Mouse (Mus musculus): ENCODE measurements around the gene Urm1. TPM values are rescaled to one million over a fixed set of nuclear protein-coding genes. Genes with fewer than 3 reads are reported as not detected.
"Not testable (repeated sequence)": the region's sequence is repeated elsewhere in the genome, so short reads cannot be mapped to it uniquely, and the experiment has no call there.

Gene Urm1
- 10 to 100 TPM; 31.8 to 32.4 TPM for total RNA-seq (2021)

GRCm38 (mm10) chr2:29820025-29820817, at the start of gene Urm1:
Gene Urm1 (plus strand): TSS chr2:29820075.
- intact Hi-C loops (cut with DNase I) = no loop called here
- DNase-seq (ENCODE audit: low spot score) = peak; percentile 49

GRCm38 (mm10) chr2:29770162-29770561, 49.7 kb upstream of the Urm1 start:
- intact Hi-C loops (cut with DNase I) = no loop called here

GRCm38 (mm10) chr2:29771611-29772461, 48.0 kb upstream of the Urm1 start:
- intact Hi-C loops (cut with DNase I) = no loop called here
- no peak for DNase-seq (ENCODE audit: low spot score)

More at GRCm38 (mm10) chr2:29770162-29770561, 49.7 kb upstream of the Urm1 start:
- DNase-seq (ENCODE audit: low spot score) = no peak

- DNase-seq (ENCODE audit: low spot score) = no peak
- intact Hi-C loops (cut with DNase I) = no loop called here
Observed at GRCm38 (mm10) chr2:29773323-29773722, 46.6 kb upstream of the Urm1 start.

- intact Hi-C loops (cut with DNase I); DNase-seq (ENCODE audit: low spot score): not testable (repeated sequence)
Observed at GRCm38 (mm10) chr2:29781256-29781655, 38.6 kb upstream of the Urm1 start.

GRCm38 (mm10) chr2:29784290-29784689, 35.6 kb upstream of the Urm1 start:
- intact Hi-C loops (cut with DNase I) = no loop called here
- no peak for DNase-seq (ENCODE audit: low spot score)

DNA sequence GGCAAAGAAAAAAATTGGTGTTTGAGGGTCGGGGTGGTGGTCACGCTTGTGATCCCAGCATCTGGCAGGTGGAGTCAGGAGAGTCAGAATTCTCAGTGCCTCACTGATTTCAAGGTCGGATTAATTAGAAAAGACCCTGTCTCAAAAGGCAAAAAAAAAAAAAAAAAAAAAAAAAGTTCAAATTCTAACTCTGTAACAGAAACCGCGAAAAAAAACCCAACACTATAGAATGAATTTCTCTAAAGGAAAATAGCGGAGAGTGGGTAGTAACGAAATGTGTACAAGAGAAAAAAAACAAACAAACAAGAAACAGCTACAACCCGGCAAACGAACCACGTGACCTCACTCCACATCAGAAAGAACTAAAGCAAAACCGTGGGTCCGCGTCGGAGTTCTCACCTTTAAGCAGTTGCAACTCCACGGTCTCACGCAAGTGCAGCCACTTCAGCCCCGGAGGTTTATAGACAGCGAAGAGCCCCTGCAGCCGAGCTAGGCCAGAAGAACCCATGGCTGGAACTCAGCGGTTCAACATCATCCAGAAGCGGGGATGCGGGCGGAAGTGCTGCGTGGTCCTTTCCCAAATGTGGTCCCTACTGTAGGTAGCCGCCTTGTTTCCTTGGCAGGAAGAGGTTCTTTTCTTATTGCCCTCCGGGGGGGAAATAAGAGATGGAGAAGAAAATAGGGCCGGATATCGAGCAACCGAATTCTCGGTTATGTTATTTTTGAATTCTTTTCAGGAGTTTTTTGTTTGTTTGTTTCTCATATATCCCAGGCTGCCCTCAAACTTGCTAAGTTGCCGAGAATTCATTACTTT, 32.6 kb upstream of the Urm1 start, which contains the start of gene Coq4:
Gene Coq4 (plus strand): TSS at position 390 of the 814 bp plus-strand sequence.
- peak; percentile 77 for DNase-seq (ENCODE audit: low spot score)
- intact Hi-C loops (cut with DNase I) = no loop called here

DNA sequence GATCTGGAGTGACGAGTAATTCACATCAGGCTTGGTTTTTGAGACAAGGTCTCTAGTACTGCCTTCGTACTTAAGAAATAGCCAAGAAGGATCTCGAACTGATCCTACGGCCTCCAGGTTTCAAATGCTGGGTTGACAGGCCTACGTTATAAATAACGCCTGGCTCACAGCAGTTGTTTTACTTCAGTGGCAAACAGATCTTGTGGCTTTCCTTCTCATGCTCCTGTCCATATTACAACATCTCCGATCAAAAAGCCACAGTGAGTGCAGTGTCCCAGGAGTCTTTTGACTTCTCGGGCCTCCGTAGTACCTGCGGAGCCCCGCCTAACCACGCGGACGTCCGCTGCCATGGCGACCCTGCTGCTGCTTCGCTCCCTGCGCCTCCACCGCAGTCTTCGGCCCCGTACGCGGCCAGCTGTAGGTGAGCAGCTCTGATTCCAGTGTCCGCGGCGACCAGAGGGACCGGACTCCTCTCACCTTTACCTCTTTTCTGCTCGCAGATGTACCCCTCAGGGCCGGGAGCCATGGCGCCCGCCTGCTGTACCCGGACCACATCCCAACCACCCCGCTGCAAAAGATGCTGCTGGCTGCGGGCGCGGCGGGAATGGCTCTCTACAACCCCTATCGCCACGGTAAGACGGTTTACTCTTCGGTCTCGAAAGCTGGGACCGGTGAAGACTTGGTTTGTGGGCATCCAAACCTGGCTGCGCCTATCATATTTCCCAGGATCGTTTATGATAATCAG, 31.8 kb upstream of the Urm1 start, which contains the start of gene Trub2:
Gene Trub2 (minus strand): TSS at position 566 of the 745 bp plus-strand sequence.
- DNase-seq (ENCODE audit: low spot score) = peak; percentile 49
- intact Hi-C loops (cut with DNase I) = no loop called here

- DNase-seq (ENCODE audit: low spot score) = no peak
- intact Hi-C loops (cut with DNase I) = no loop called here
Observed at GRCm38 (mm10) chr2:29792772-29793487, 26.9 kb upstream of the Urm1 start.

GRCm38 (mm10) chr2:29802075-29802826, 17.6 kb upstream of the Urm1 start, which contains the start of gene Slc27a4:
Gene Slc27a4 (plus strand): TSS chr2:29802634.
- intact Hi-C loops (cut with DNase I) = no loop called here
- peak; percentile 90 for DNase-seq (ENCODE audit: low spot score)

GRCm38 (mm10) chr2:29802827-29803201, 17.1 kb upstream of the Urm1 start:
- intact Hi-C loops (cut with DNase I) = no loop called here
- DNase-seq (ENCODE audit: low spot score) = no peak

- intact Hi-C loops (cut with DNase I) = no loop called here
- no peak for DNase-seq (ENCODE audit: low spot score)
Observed at GRCm38 (mm10) chr2:29803400-29803831, 16.5 kb upstream of the Urm1 start.

GRCm38 (mm10) chr2:29815678-29816371, 4.0 kb upstream of the Urm1 start:
- intact Hi-C loops (cut with DNase I) = loop anchor here (2.0 to 5.0 kb wide), 2 partner anchors 51 to 161 kb away; no protein-coding TSS in a partner anchor
- no peak for DNase-seq (ENCODE audit: low spot score)

GRCm38 (mm10) chr2:29817426-29818232, 2.2 kb upstream of the Urm1 start:
- DNase-seq (ENCODE audit: low spot score) = peak; percentile 54
- intact Hi-C loops (cut with DNase I) = loop anchor here (1.0 to 5.0 kb wide), 3 partner anchors 42 to 160 kb away; no protein-coding TSS in a partner anchor

- intact Hi-C loops (cut with DNase I) = loop anchor here (5.0 kb wide), 1 partner anchor 158 kb away; no protein-coding TSS in a partner anchor
- no peak for DNase-seq (ENCODE audit: low spot score)
Observed at GRCm38 (mm10) chr2:29819363-29819762, 512 bp upstream of the Urm1 start.

DNA sequence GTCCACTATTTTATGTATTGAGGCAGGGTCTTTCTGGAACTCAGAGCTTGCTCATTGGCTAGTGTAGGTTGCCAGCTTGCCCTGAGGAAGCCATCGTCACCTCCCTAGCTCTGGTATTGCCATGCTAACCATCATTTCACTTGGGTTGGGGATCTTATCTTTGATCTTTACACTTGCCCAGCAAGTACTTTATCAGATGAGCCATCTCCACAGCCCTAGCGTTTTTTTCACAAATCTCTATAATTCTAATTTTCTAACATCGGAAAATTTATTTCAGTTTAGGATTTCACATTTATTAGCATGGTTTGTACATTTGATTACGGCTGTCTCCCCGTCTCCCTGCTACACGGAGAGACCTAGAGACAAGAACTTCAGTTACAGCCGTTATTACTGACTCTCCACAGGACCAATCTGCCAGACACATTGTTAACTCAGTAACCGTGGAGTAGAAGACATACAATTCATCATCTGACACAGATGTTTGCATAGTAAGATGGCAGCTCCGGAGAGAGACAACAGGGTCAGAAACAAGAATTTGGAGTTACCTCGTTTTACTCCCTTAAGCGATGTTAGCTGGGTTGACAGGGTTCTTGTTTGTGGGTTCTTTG, 6.5 kb downstream of the Urm1 start:
- intact Hi-C loops (cut with DNase I) = no loop called here
- DNase-seq (ENCODE audit: low spot score) = no peak
